Mouse (Mus musculus) testis, adult 2 months (tissue): Measurements from ENCODE around the gene Spata3. TPM values are rescaled to one million over a fixed set of nuclear protein-coding genes. Genes with fewer than 3 reads are reported as not detected.
"Not testable (repeated sequence)": the region's sequence is repeated elsewhere in the genome, so short reads cannot be mapped to it uniquely, and the experiment has no call there.

Experiments used
- H3K27ac ChIP-seq: fragments of 200-500 bp; 2 replicates; pipeline ENCODE4 v1.5.1; 2012; ENCODE audit warnings: low read depth, low read length; ENCODE audit not compliant: control insufficient read depth, insufficient read depth
- H3K27me3 ChIP-seq: fragments of 200-500 bp; 2 replicates; pipeline ENCODE4 v1.6.1; 2012; ENCODE audit warnings: mild to moderate bottlenecking, low read length, moderate library complexity; ENCODE audit not compliant: control insufficient read depth, insufficient read depth
- H3K36me3 ChIP-seq: fragments of 200-500 bp; 2 replicates; pipeline ENCODE4 v1.6.1; 2012; ENCODE audit warnings: mild to moderate bottlenecking, low read length; ENCODE audit not compliant: control insufficient read depth, insufficient read depth
- H3K4me1 ChIP-seq: fragments of 200-500 bp; 2 replicates; pipeline ENCODE4 v1.6.1; 2012; ENCODE audit warnings: low read length; ENCODE audit not compliant: control insufficient read depth, insufficient read depth
- H3K4me3 ChIP-seq: fragments of 200-500 bp; 2 replicates; pipeline ENCODE4 v1.5.1; 2012; ENCODE audit warnings: low read depth, mild to moderate bottlenecking, low read length, moderate library complexity, mixed read lengths; ENCODE audit not compliant: control insufficient read depth
- CTCF ChIP-seq: fragments of 200-500 bp; IDR thresholded peaks from 2 replicates; pipeline ENCODE4 v1.5.1; 2012; ENCODE audit warnings: low read depth, mild to moderate bottlenecking, inconsistent platforms, low read length, moderate library complexity; ENCODE audit not compliant: control insufficient read depth, insufficient read depth, insufficient replicate concordance
- POLR2A ChIP-seq: fragments of 200-500 bp; IDR thresholded peaks from 2 replicates; pipeline ENCODE4 v1.6.1; 2012; ENCODE audit warnings: low read depth, mild to moderate bottlenecking, inconsistent platforms, low read length, moderate library complexity; ENCODE audit not compliant: control insufficient read depth
- polyA plus RNA-seq: library from polyadenylated mRNA; depleted of rRNA; stranded (reverse); fragments of >200 nt; gene quantifications from 2 replicates; pipeline ENCODE4 v1.2.3, GENCODE M21; 2012

Gene Spata3
- polyA plus RNA-seq, 1 experiment: 1,457 TPM

DNA sequence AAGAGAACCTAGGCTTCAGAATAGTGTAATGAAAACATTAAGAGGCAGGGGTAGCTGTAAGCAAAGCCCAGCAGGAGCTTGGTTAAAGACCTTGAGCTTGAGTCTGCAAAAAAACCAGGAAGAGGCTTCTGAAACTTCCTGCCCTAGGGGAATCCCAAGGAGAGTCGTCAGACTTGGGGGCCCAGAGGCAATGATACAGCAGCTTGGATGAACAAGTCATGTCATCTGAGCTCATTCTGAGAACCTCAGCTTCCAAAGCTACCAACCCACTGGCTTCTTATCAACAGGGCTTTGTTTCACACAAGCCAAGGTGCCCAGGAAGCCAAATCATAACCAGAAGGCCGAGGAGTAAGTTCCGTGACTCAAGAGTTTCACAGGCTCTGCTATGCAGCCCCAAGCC lies 30.8 kb upstream of the Spata3 start:
- Histone ChIP-seq H3K27me3 (no peaks in the 10 kb centered on the region), H3K27ac (no peak overlapping the region), H3K4me3 (no peak overlapping the region), H3K4me1 (peaks cover 4% of the 10 kb centered on the region), H3K36me3 (no peaks in the 10 kb centered on the region)
- TF ChIP-seq POLR2A (no peak), CTCF (no peak)

DNA sequence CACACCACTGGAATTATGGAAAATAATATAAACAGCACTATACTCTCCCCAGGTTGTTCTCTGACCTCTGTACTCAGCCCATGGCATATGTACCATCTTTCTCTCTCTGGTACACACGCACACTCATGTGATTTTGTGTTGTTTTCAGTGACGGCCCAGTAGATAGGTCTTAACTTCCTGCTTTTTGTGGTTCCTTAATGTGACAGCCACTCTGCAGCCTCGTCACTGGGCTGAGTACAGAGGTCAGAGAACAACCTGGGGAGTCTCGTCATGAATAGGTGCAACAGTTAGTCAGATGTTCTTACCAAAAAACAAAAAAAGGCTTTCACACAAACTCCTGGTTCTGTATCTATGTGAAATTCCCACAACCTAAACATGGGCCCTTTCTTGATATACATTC lies 28.3 kb upstream of the Spata3 start:
- H3K27me3 ChIP-seq: no peaks in the 10 kb centered on the region
- no peak overlapping the region for H3K27ac ChIP-seq
- peaks cover 11% of the 10 kb centered on the region for H3K4me1 ChIP-seq
- no peaks in the 10 kb centered on the region for H3K36me3 ChIP-seq
- H3K4me3 ChIP-seq: no peak overlapping the region
- TF ChIP-seq POLR2A: no peak
- TF ChIP-seq CTCF: no peak

DNA sequence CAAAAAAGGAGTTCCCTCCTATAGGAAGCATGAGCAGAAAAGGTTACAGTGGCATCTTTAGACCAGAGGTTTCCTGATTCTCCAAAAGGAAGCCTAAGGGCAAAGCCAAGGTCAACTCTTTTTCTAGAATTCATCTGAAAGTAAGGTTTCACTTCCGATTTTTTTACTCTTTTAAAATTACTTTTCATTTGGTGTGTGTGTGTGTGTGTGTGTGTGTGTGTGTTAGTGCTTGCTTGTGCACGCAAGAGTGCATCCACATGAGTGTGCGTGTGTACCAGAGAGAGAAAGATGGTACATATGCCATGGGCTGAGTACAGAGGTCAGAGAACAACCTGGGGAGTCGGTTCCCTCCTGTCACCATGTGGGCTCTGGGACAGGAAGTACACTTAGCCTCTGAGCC lies 27.7 kb upstream of the Spata3 start:
- H3K4me1 ChIP-seq: peaks cover 11% of the 10 kb centered on the region
- not testable (repeated sequence) for H3K27me3 ChIP-seq, H3K36me3 ChIP-seq, H3K27ac ChIP-seq, H3K4me3 ChIP-seq

DNA sequence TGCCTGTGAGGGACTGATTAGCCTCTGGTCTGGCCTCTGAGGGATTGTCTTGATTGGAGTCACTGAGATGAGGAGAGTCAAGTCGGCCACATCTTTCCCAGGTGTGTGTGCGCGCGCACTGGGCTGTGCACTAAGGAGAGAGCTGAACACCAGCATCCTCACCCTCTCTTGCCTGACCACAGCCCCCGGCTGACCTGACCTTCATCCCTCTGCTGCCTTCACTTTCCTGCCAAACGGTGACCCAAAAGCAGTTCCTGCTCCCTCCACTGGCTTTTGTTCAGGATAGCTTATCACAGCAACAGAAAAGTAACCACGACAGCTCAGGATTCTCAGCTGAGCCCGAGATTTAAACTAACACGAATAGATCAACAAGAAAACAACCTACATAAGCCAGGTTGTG lies 24.4 kb upstream of the Spata3 start:
- Histone ChIP-seq H3K27ac (no peak overlapping the region), H3K4me1 (peaks cover 11% of the 10 kb centered on the region), H3K27me3 (no peaks in the 10 kb centered on the region), H3K4me3 (no peak overlapping the region), H3K36me3 (no peaks in the 10 kb centered on the region)
- no peak for TF ChIP-seq CTCF
- no peak for TF ChIP-seq POLR2A

DNA sequence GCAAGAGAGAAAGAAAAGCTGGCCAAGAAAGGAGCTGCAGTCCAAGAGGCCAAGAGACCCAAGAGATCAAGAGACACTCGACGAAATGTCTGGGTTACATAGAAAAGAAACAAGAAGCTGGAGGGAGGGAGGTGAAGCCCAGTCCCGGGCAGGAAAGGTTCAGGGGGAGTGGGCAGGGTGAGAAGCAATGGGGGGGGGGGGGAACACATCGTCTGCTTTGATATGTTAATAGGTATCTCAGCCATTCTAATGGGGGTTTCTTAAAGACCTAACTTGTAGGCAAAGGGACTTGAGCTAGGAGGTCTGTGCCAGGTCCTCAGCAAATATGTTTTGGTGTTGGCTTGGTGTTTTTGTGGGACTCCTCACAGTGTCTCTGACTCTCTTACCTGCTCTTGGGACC lies 23.1 kb upstream of the Spata3 start:
- TF ChIP-seq CTCF (no peak), POLR2A (no peak)
- Histone ChIP-seq H3K4me3 (no peak overlapping the region), H3K27ac (no peak overlapping the region), H3K4me1 (peaks cover 11% of the 10 kb centered on the region), H3K36me3 (no peaks in the 10 kb centered on the region), H3K27me3 (no peaks in the 10 kb centered on the region)

DNA sequence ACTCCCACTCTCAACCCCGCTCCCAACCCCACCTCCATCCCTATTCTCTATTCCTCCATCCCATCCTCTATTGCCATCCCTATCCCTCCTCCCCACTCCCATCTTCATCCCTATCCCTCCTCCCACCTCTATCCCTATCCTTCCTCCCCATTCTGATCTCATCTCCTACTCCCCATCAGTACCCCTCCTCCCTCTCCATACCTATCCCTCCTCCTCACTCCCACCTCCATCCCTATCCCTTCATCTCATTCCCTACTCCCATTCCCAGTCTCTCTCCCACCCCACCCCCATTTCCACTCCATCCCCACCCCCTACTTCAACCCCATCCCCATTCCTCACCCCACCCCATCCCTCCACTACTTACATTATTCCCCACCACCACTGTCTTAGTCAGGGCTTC lies 19.4 kb upstream of the Spata3 start:
- H3K36me3 ChIP-seq: no peaks in the 10 kb centered on the region
- TF ChIP-seq POLR2A: no peak
- TF ChIP-seq CTCF: no peak
- no peaks in the 10 kb centered on the region for H3K27me3 ChIP-seq
- H3K4me1 ChIP-seq: peaks cover 9% of the 10 kb centered on the region
- no peak overlapping the region for H3K4me3 ChIP-seq
- H3K27ac ChIP-seq: no peak overlapping the region

DNA sequence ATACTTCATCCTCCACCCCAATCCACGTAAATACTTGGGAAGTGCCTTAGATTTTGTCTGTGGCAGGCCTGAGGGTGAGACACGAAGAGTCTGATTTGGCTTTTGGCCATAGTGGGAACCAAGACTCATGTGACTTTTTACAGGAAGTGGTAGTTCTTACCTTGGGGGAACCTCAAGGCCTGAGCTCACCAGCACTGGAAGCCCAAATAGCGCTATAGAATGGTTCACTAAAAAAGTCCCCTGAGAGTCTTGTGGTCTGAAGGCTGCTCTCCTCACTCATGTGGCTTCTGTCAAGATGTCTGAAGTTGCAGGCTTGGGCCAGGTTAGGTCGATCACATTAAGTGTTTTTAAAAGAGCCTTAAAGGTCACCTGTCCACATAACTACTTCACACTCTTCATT lies 18.6 kb upstream of the Spata3 start:
- no peak for TF ChIP-seq POLR2A
- TF ChIP-seq CTCF: no peak
- no peaks in the 10 kb centered on the region for H3K27me3 ChIP-seq
- H3K4me3 ChIP-seq: no peak overlapping the region
- no peak overlapping the region for H3K27ac ChIP-seq
- peaks cover 9% of the 10 kb centered on the region for H3K4me1 ChIP-seq
- no peaks in the 10 kb centered on the region for H3K36me3 ChIP-seq

DNA sequence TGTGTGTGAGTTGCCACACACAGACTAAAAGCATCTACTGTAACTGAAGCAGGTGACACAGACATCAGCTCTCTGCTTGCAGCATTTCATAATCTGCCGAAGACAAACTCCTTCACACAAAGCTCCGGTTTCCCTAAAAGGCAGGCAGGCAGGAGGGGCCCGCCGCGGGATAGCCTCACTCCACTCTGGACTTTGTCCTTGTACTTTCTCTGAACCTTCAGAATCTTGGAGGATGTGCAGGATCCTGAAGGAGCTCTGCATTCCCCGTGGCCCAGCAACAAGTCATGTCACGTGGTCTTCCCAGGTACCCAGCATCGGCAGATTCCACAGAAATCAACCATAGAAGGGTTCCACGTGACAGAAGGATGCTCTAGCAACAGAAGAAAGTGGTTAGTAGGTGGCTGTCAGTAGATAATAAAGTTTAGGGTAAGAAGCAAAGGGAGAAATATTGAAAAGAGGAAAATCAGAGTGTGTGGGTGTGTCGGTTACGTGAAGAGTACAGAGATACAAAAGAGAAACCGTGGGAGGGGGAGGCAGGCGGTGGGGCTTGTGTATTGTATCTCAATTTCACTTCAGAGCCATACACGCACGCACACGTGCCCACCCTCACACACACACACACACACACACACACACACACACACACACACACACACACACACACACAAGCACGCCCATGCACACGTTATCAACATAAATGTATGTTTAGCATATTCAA lies 16.6 kb upstream of the Spata3 start:
- H3K27me3 ChIP-seq: no peaks in the 10 kb centered on the region
- no peak overlapping the region for H3K27ac ChIP-seq
- TF ChIP-seq CTCF: no peak
- TF ChIP-seq POLR2A: no peak
- H3K4me1 ChIP-seq: peaks cover 9% of the 10 kb centered on the region
- H3K36me3 ChIP-seq: no peaks in the 10 kb centered on the region
- H3K4me3 ChIP-seq: no peak overlapping the region
